Mouse (Mus musculus) telencephalon, adult 2 months (tissue): ENCODE measurements around the gene Triobp.
"Not testable (repeated sequence)": the region's sequence is repeated elsewhere in the genome, so short reads cannot be mapped to it uniquely, and the experiment has no call there.

Experiments
- DNase-seq: peaks from one replicate; pipeline ENCODE4 v3.0.0-alpha.2; 2011; ENCODE audit warnings: low read depth, low spot score

Triobp gene

DNA sequence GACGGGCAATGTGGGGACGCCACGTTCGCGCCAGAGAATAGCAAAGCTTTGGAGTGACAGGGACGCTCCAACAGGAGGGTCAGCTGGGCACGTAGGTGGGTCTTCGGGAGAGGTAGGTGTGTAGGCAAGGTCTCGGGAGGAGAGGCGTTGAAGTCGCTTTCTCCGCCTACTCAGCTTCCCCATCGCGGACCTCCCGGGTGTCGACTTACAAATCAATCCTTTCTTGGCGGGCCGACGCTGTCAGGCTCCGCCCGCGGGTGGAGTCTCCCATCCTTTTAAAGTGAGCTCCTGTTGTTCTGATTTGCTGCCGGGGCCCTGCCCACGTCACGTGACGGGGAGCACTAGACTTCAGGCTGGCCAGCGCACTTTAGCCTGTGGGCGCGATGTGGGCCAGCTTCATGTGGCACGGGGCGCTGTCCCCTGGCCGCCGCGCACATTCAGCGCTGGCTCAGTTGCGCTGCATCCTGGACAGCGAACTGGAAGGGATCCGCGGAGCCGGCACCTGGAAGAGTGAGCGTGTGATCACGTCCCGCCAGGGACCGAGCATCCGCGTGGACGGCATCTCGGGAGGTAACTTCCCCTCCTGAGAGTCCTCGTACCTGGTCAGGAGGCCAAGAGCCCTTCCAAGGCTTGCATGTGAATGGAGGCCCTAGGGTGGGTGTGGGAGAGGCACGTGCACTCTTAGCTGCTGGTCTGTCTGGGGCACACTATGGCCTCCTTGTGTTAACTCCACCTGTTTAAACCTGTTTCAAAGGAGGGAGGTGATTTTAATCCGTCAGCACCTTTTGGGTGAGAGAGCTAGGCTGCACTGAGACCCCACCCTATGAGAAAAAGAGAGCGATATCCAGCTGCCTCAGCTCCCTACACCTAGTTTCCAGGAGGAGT lies 83.3 kb downstream of the Triobp start:
- peak; percentile 90 for DNase-seq

DNA sequence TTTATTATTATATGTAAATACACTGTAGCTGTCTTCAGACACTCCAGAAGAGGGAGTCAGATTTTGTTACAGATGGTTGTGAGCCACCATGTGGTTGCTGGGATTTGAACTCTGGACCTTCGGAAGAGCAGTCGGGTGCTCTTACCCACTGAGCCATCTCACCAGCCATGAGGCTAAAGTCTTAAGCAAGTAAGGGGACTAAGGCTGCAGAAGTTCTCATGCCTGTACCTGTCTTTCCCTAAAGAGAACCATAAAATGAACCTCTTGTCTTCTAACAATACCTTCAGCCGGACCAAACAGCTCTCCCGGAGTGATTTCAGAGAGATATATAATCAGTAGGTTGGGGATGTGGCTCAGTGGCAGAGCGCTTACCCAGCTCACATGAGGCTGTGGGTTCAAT lies 84.4 kb downstream of the Triobp start:
- not testable (repeated sequence) for DNase-seq

DNA sequence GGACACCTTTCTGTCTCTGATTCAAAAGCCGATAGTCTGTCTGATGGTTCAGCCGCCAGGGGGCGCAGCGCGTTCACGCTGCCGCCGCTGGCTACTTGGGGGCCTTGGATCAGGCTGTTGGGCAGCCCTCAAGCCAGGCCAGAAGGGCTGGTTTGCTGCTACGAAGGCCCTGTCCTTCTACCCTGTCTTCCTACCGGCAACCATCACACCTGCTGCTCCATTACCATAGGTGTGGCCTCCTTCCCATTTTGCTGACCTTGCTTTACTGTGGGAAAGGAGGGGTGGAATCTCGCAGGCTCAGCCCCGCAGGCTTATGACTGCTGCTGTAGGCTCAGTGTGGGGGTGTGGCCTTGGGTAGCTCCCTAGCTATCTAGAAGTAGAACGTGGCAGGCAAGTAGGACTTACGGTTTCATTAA lies 90.4 kb downstream of the Triobp start:
- no peak for DNase-seq

DNA sequence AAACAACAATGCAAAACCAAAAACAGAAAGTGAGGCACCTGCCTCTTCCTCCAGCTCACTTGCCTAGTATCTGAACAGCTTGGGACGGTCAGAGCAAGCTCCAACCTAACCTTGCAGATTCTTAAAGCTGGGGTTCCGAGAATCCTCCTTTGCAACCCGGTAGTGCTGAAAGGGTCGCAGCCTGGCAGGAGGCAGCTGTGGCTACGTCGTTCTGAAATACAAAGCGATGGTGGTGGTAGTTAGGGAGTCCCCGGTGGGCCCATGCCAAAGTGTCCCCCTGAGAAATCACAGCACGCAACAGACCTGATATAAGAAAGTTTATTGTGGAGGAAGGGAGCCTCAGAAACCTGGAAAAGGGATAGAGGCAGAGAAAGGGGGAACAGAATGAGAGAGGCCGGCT lies 90.8 kb downstream of the Triobp start:
- DNase-seq, result no peak

DNA sequence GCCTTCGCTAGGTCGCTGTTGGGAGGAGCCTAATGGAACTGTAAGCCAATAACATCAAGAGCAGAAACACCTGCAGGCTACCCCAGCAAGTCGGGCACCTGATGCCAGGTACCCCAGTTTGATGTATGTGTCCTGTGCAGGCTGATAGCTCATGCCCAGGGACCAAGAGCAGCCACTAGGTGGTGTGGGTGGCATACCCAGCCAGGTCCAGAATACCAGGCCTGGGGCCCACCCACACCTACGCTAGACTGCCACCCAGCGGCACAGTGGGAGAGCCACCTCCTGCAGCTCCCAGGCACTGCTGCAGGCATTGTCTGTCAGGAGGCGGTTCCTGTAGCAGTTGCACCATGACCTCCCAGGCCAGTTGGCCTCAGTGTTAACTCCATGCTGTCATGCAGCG lies 91.3 kb downstream of the Triobp start:
- no peak for DNase-seq

DNA sequence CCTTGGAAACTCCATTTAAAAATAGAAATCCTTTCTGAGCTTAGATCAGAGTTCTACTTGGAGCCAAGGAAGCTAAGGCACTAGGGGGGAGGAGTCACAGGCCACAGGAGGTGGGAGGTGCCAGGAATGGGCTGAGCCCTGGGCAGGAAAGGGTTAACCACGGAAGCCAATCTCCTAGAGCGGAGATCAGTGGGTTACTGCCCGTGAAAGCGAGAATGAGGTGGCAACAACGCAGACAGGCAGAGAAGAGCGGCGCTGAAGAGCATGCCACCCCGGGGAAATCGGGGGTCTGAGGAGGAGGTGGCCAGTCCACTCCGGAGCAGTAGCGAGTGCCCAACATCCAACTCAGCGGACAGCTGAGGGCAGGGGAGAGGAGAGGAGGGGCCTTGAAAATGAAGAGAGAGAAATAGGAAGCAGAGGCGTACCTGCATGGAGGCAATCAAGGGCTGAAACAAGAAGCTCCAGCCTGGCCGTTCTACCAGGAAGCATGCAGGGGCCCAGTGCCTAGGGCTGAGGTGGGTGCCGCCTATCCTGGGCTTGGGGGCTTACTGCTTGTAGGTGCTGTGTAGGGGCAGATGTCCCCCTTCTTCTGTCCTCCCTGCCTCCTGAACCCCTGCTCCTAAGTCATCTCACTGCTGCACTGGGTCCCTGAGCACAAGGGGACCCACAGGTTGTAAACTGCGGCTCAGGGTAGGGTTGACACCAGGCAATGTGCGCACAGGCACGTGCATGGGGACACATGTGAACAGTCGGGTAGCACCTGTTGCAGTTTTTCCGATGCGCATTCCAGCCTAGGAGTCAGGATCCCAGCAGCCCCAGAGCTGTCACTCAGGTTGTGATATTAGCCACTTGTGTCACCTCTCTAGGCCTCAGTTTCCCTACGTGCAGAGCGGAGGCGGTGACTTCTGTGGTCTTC lies 93.2 kb downstream of the Triobp start:
- no peak for DNase-seq

DNA sequence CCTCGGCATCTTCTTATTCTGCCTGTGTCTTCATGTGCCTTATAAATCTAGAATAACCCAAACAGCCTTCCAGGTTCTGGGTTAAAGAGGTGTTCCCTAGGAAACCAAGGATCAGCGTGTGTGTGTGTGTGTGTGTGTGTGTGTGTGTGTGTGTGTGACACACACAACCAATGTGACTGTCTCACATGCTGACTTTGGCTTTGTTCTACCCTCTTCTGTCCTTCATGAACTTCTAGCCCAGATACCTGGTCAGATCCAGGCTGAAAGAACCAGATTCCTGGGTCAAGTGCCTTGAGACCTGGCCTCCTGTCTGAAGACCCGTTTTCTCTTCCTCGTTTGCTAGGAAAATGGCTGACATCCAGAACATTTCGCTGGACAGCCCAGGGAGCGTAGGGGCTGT lies 94.1 kb downstream of the Triobp start, which contains the start of gene Galr3:
Gene Galr3, plus strand, starts transcription at position 301 of the 400 bp plus-strand sequence.
- DNase-seq, result no peak

DNA sequence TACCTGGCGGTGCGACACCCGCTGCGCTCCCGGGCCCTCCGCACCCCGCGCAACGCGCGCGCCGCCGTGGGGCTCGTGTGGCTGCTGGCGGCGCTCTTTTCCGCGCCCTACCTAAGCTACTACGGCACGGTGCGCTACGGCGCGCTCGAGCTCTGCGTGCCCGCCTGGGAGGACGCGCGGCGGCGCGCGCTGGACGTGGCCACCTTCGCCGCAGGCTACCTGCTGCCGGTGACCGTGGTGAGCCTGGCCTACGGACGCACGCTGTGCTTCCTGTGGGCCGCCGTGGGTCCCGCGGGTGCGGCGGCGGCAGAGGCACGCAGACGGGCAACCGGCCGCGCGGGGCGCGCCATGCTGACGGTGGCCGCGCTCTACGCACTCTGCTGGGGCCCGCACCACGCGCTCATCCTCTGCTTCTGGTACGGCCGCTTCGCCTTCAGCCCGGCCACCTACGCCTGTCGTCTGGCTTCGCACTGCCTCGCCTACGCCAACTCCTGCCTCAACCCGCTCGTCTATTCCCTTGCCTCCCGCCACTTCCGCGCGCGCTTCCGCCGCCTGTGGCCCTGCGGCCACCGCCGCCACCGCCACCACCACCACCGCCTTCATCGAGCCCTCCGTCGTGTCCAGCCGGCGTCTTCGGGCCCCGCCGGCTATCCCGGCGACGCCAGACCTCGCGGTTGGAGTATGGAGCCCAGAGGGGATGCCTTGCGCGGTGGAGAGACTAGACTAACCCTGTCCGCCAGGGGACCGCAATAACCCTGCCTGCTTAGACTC lies 95.4 kb downstream of the Triobp start:
- no peak for DNase-seq

DNA sequence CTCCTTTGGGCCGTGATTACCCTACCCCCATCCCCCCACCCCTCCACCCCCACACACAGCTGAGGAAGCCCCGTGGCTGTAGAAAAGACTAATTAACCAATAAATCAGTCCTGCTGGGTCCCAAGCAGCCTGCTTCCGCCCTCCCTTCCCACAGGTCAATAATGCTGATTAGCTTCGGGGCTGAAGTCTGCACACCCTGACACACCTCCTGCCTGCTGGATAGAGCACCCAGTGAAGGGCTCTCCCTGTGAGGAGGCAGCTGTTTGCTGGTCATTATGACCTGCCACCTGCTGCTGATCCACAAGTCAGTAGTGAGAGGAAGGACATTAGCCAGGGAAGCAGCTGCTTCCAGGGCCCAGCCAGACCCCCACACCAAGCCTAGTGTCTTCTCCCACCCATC lies 97.3 kb downstream of the Triobp start:
- no peak for DNase-seq

DNA sequence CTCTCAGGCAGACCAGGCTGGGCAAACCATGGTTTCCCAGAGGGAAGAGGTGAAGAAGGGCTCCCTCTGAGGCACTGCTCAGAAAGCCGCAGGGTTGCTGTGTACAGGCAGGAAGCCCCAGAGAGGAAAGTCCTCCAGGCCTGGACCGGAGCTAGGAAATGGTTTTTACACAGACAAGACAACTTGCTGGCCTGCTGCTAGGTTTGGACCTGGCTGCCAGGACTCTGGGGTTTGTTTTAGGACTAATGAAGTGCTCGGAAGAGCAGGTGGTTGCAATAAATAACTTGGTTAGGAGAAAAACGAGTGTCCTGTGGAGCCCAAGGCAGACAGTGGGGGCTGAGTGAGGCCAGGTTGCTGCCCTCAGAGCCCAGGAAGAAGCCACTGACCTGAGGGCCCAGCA lies 100.7 kb downstream of the Triobp start:
- no peak for DNase-seq

DNA sequence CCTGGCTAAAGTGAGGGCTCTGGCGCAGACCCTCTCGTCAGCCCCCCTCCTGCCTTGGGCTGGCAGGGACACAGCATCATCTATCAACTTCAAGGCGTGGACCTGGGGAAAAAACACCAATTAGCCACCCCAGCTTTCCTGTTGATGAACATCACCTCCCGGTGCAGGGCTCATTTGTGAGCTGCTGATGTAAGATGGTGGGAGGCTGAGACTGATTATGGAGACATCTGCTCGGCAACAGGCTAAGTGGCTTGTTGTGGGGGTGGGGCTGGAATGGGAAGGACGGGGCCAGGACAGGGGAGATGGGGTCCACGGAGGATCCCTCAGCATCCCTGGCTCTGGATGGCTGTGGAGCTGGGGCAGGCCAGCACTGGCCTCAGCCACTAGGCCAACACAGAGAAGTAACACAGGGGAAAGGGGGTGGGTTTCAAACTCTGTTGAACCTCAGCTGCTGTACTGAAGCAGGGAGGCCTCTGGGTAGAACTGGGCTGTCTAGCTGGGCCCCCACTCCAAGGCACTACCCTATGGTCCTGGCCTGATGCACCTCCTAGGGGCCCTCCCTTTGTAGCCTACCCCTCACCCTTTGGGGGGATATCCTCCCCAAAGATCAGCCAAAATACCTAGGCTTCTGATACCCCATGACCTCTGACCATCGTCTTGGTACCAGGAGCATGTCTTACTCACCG lies 102.8 kb downstream of the Triobp start:
- no peak for DNase-seq

DNA sequence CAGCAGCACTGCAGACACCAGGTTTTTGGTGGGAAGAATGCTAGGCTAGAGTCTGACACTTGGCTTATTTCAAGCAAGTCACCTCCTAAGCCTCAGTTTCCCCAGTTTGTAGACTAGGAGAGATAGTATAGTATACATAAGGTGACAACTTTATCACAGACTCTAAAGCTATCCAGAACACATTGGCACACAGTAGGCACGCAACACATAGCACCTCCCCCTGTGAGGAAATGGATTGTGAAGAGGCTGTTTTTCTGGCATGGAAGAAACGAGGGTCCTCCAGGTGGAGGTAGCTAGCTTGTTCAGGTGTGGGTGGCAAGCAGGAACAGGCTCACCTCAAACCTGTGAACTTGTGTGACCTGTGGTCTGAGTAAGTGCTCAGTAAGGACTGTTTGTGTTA lies 103.4 kb downstream of the Triobp start:
- no peak for DNase-seq

DNA sequence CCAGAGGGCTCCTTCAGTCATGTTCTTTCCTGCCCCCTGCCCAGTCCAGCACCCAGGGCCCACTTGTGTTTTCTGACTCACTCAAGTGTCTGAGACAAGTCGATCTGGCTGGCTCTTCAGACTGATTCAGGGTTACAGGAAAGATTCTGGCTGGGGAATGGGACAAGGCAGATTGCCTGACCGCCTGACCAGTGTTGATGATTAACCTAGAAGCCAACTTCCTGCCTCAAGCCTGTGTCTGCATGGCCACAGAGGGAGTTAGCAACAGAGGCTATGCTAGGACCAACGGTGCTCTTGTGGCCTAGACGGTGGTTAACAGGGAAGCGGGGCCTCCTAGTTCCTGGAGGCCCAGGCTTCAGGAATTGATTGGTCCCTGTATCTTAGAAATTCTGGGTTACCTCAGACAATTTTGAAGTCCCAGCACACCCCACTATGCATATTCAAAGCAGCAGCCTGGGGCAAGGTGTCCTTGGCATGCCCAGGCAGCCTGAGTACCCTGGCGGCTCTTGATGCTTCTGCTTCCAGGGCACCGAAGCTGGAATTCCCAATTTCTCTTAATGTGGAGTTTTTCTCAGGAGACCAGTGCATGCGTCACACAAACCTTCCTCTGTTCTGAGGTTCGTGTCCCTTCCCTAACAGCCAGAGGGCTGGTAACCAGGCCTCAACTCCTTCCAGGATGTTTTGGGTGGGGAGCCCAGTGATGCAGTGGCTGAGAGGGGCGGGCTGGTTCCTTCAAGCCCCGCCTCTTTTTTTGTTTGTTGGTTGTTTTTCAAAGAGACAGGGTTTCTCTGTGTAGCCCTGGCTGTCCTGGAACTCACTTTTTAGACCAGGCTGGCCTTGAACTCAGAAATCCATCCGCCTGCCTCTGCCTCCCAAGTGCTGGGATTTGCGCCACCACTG lies 104.2 kb downstream of the Triobp start:
- no peak for DNase-seq

DNA sequence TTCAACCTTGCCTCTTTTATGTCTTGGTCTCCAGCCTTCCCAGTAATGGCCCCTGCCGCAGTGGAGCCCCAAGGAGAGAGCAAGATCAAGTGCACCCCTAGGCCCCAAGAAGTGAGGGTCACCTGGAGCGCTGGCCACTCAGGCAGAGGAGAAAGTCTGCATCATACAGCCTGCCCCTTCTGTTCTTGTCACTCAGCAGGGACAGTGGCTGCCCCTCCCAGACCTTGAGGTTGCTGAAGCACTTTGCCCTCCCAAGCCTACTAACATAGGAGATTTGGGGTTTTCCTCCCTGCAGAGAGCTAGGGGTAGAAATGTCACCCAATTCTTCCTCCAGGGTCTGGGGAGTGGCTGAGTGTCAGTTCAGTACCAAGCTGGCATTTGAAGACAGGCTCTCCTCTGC lies 104.8 kb downstream of the Triobp start:
- no peak for DNase-seq
